Mouse (Mus musculus): Measurements from ENCODE around the gene Wfdc17. TPM values are rescaled to one million over a fixed set of nuclear protein-coding genes. Genes with fewer than 3 reads are reported as not detected.

Wfdc17 gene
- total and polyA plus RNA-seq, 3 experiments = not detected

DNA sequence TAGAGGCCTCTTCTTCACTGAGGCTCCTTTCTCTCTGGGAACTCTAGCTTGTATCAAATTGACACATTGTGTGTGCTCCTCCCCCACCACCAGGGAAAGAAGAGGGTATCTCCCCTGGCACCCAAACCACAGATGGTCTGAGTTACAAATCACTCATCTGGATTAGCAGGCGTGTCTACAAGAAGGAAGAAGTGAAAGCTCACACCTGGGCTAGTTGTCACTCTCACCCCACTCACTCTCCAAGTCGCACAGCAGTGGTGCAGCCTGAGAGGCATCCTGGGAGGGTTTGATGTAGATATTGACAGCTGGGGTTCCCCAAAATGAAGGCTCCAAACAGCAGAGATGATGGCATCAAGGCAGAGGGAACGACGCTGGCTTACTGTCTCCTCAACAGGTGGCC lies 42.4 kb downstream of the Wfdc17 start:
- no peak for DNase-seq (ENCODE audit: low read depth, low spot score)
- no peaks in the 10 kb centered on the region for H3K4me1 ChIP-seq (ENCODE audit: control insufficient read depth in 1 of 2, insufficient read depth in 2 of 2, low read length in 2 of 2)

DNA sequence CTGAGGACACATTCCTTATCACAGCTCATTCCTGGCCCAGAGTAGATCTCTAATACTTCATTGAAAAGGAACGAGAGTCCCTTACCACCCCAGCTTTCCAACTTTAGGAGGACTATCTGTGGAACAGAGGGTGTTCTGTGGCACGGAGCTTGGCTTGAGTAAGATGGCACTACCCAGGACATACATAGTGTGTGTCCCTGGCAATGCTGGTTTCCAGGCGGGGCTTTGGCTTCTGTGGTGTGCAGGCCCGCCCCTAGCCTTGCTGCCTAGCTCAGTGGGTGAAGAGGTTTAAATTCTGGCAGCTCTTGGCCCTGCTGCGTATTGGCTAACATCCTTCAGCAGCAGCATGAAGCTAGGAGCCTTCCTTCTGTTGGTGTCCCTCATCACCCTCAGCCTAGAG lies 42.9 kb downstream of the Wfdc17 start, which contains the start of gene Wfdc21:
Gene Wfdc21 (plus strand): TSS at position 260 of the 400 bp plus-strand sequence.
- H3K27me3 ChIP-seq (ENCODE audit: control insufficient read depth in 1 of 2, insufficient read depth in 2 of 2, low read length in 2 of 2) = peaks cover 30 to 50% of the 10 kb centered on the region in 2 experiments
- TF ChIP-seq CHD1 (IDR thresholded peaks at IDR 0.05; ENCODE audit: low read depth, low read length) = no peak
- TF ChIP-seq POLR2AphosphoS2 (IDR thresholded peaks at IDR 0.05; ENCODE audit: low read length) = no peak
- no peak for TF ChIP-seq USF1 (IDR thresholded peaks at IDR 0.05; ENCODE audit: low read depth, low read length)
- TF ChIP-seq POLR2A (IDR thresholded peaks at IDR 0.05; ENCODE audit: control insufficient read depth in 1 of 2, insufficient read depth in 1 of 2, low read depth in 1 of 2, low read length in 2 of 2, poor library complexity in 1 of 2) = no peak
- no peak for TF ChIP-seq GABPA (IDR thresholded peaks at IDR 0.05; ENCODE audit: low read depth, low read length)
- no peak for TF ChIP-seq NRF1 (IDR thresholded peaks at IDR 0.05; ENCODE audit: insufficient read depth, low read depth, low read length, poor library complexity, severe bottlenecking)
- no peak within 1 kb of the TSS for H3K27ac ChIP-seq (ENCODE audit: control insufficient read depth, low read depth, low read length)

More for the DNA sequence above, 42.4 kb downstream of the Wfdc17 start:
- H3K27me3 ChIP-seq (ENCODE audit: control insufficient read depth in 1 of 2, insufficient read depth in 2 of 2, low read length in 2 of 2) = peaks cover 32 to 50% of the 10 kb centered on the region in 2 experiments
- H3K79me2 ChIP-seq (ENCODE audit: control insufficient read depth, insufficient read depth, low read length, poor library complexity) = no peaks in the 10 kb centered on the region
- no peak for TF ChIP-seq TBP (IDR thresholded peaks at IDR 0.05; ENCODE audit: low read depth, low read length)
- no peak for TF ChIP-seq NELFE (IDR thresholded peaks at IDR 0.05; ENCODE audit: low read depth, low read length)
- TF ChIP-seq POLR2A (IDR thresholded peaks at IDR 0.05; ENCODE audit: control insufficient read depth in 1 of 2, insufficient read depth in 1 of 2, low read depth in 1 of 2, low read length in 2 of 2, poor library complexity in 1 of 2) = no peak
- TF ChIP-seq GATA1 (IDR thresholded peaks at IDR 0.05; ENCODE audit: low read depth, low read length) = no peak
- no peak for TF ChIP-seq CHD2 (IDR thresholded peaks at IDR 0.05; ENCODE audit: low read length)
- TF ChIP-seq TCF12 (IDR thresholded peaks at IDR 0.05; ENCODE audit: low read depth, low read length) = no peak
- no peak for TF ChIP-seq SMC3 (IDR thresholded peaks at IDR 0.05; ENCODE audit: low read depth, low read length)
- TF ChIP-seq MEF2A (IDR thresholded peaks at IDR 0.05; ENCODE audit: extremely low read depth, insufficient replicate concordance, low read depth, low read length, poor library complexity, severe bottlenecking) = no peak
- no peak for TF ChIP-seq HCFC1 (IDR thresholded peaks at IDR 0.05; ENCODE audit: low read depth, low read length)
- TF ChIP-seq ELF1 (IDR thresholded peaks at IDR 0.05; ENCODE audit: low read depth, low read length) = no peak
- no peak for TF ChIP-seq EP300 (IDR thresholded peaks at IDR 0.05; ENCODE audit: low read depth in 1 of 2, low read length in 2 of 2)
- no peak for TF ChIP-seq POLR2AphosphoS2 (IDR thresholded peaks at IDR 0.05; ENCODE audit: low read length)
- no peak for TF ChIP-seq NRF1 (IDR thresholded peaks at IDR 0.05; ENCODE audit: insufficient read depth, low read depth, low read length, poor library complexity, severe bottlenecking)
- no peak for TF ChIP-seq CTCF (IDR thresholded peaks at IDR 0.05 in 2 of 3, conservative IDR thresholded peaks at IDR 0.05 in 1 of 3; ENCODE audit: control insufficient read depth in 1 of 3, insufficient read depth in 1 of 3, low read depth in 2 of 3, low read length in 3 of 3, poor library complexity in 1 of 3, severe bottlenecking in 1 of 3)
- TF ChIP-seq KAT2A (conservative IDR thresholded peaks at IDR 0.05; ENCODE audit: low read depth, low read length) = no peak
- TF ChIP-seq BHLHE40 (IDR thresholded peaks at IDR 0.05; ENCODE audit: borderline replicate concordance, low read depth, low read length) = no peak
- no peak for TF ChIP-seq USF2 (IDR thresholded peaks at IDR 0.05; ENCODE audit: borderline replicate concordance in 1 of 2, insufficient read depth in 1 of 2, low read depth in 1 of 2, low read length in 2 of 2)
- H3K4me3 ChIP-seq (ENCODE audit: control insufficient read depth in 1 of 2, insufficient read depth in 1 of 2, low read depth in 2 of 2, low read length in 2 of 2) = no peak overlapping the region
- H3K36me3 ChIP-seq (ENCODE audit: control insufficient read depth in 1 of 2, insufficient read depth in 2 of 2, low read length in 2 of 2) = no peaks in the 10 kb centered on the region
- H3K9me3 ChIP-seq (replicated peaks; ENCODE audit: insufficient read depth, low read length) = no peaks in the 10 kb centered on the region
- no peak overlapping the region for H3K9ac ChIP-seq (ENCODE audit: control insufficient read depth, low read depth, low read length, poor library complexity, severe bottlenecking)
- H3K27ac ChIP-seq (ENCODE audit: control insufficient read depth, low read depth, low read length) = no peak overlapping the region

More for the DNA sequence above, 42.9 kb downstream of the Wfdc17 start, which contains the start of gene Wfdc21:
- no peaks in the 10 kb centered on the region for H3K79me2 ChIP-seq (ENCODE audit: control insufficient read depth, insufficient read depth, low read length, poor library complexity)
- no peaks in the 10 kb centered on the region for H3K36me3 ChIP-seq (ENCODE audit: control insufficient read depth in 1 of 2, insufficient read depth in 2 of 2, low read length in 2 of 2)
- H3K4me3 ChIP-seq (ENCODE audit: control insufficient read depth in 1 of 2, insufficient read depth in 1 of 2, low read depth in 2 of 2, low read length in 2 of 2) = no peak within 1 kb of the TSS
- no peaks in the 10 kb centered on the region for H3K4me1 ChIP-seq (ENCODE audit: control insufficient read depth in 1 of 2, insufficient read depth in 2 of 2, low read length in 2 of 2)
- H3K9ac ChIP-seq (ENCODE audit: control insufficient read depth, low read depth, low read length, poor library complexity, severe bottlenecking) = no peak within 1 kb of the TSS
- no peaks in the 10 kb centered on the region for H3K9me3 ChIP-seq (replicated peaks; ENCODE audit: insufficient read depth, low read length)
- DNase-seq (ENCODE audit: low read depth, low spot score) = no peak
